In the genomic region with DNA sequence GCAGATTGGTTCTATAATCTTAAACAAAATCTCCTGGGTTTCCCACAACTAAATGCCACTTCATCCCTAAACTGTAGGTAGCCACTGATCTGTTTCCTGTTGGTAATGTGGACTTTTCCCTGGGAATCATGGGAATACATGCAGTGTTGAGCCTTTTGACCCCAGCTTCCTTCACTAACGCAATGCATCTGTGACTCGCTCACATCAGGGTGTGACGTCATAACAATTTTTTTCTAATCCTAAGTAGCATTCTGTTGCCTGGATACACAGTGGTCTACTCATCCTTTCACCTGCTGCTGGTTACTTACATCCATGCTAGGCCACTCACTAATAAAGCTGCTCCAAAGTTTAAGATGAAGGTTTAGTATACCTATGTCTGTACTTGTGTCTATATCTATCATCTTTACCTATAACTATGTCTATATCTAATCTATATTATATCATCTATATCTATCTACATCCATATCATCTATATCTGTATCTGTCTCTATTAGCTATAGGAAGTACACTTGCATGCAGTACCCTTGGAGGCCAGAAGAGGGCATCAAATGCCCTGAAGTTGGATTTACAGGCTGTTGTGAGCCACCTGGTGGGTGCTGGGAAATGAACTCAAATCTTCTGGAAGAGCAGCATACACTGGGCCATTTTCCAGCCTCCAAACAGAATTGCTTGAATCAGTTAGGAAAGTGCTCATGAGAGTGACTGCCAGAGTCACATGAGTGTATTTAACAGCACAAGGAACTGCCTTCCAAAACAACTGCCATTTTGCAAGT, we compare ENCODE assay signal across 7 mouse cellular contexts.
DNase-seq lines count a peak whose midpoint lies in the region; ATAC-seq and TF ChIP-seq lines count a peak whose summit lies in the region.

No protein-coding gene starts in this region.

- no peak overlapping the region for H3K4me2 ChIP-seq in liver, embryonic 14.5 days (ENCODE audit: low read depth)
- H3K4me2 ChIP-seq in liver, embryonic 11.5 days, result no peak overlapping the region
- H3K4me2 ChIP-seq in kidney, postnatal 0 days (ENCODE audit: low read length), result no peak overlapping the region
- H3K4me2 ChIP-seq in stomach, postnatal 0 days (replicated peaks; ENCODE audit: low read depth), result no peak overlapping the region
- no peak overlapping the region for H3K4me2 ChIP-seq in midbrain, embryonic 15.5 days

- ATAC-seq in liver, embryonic 14.5 days (ENCODE audit: insufficient read depth), result no peak
- ATAC-seq in liver, embryonic 11.5 days (replicated peaks; ENCODE audit: low FRiP score), result no peak
- no peak for ATAC-seq in kidney, postnatal 0 days (replicated peaks; ENCODE audit: low FRiP score, low read depth)
- no peak for ATAC-seq in stomach, postnatal 0 days (ENCODE audit: low FRiP score, low TSS enrichment)
- ATAC-seq in midbrain, embryonic 15.5 days (replicated peaks), result no peak

- TF ChIP-seq EP300 in liver, embryonic 14.5 days (IDR thresholded peaks at IDR 0.05; ENCODE audit: low read depth), result no peak
- no peak for TF ChIP-seq EP300 in stomach, postnatal 0 days (optimal IDR thresholded peaks at IDR 0.05)

- H3K27ac ChIP-seq in liver, embryonic 14.5 days, result no peak overlapping the region
- no peak overlapping the region for H3K27ac ChIP-seq in liver, embryonic 11.5 days (ENCODE audit: low read depth, low read length)
- H3K27ac ChIP-seq in kidney, postnatal 0 days, result no peak overlapping the region
- H3K27ac ChIP-seq in stomach, postnatal 0 days (replicated peaks), result no peak overlapping the region
- H3K27ac ChIP-seq in midbrain, embryonic 15.5 days, result no peak overlapping the region

- DNase-seq in liver, embryonic 14.5 days (ENCODE audit: low read depth in 3 of 3, low spot score in 3 of 3), result peak in 1 of 3 experiments; percentile 1
- DNase-seq in liver, embryonic 11.5 days (ENCODE audit: low spot score), result no peak
- peak; percentile 49 for DNase-seq in NIH3T3 (ENCODE audit: low read depth)
- no peak for DNase-seq in kidney, postnatal 0 days (ENCODE audit: low spot score)
- DNase-seq in stomach, postnatal 0 days (ENCODE audit: low spot score), result no peak
- DNase-seq in yolk sac, embryonic 10.5 days (ENCODE audit: low spot score), result no peak

- TF ChIP-seq CTCF in liver, embryonic 14.5 days (IDR thresholded peaks at IDR 0.05; ENCODE audit: low read depth), result peak; percentile 63
- TF ChIP-seq CTCF in kidney, postnatal 0 days (IDR thresholded peaks at IDR 0.05; ENCODE audit: low read depth), result peak; percentile 65
- peak; percentile 69 for TF ChIP-seq CTCF in stomach, postnatal 0 days (IDR thresholded peaks at IDR 0.05; ENCODE audit: low read depth)

- H3K27me3 ChIP-seq in liver, embryonic 14.5 days (ENCODE audit: control insufficient read depth, insufficient read depth, low read length), result no peaks in the 10 kb centered on the region
- no peaks in the 10 kb centered on the region for H3K27me3 ChIP-seq in liver, embryonic 11.5 days (replicated peaks; ENCODE audit: control insufficient read depth, insufficient read depth, low read length)
- H3K27me3 ChIP-seq in kidney, postnatal 0 days (ENCODE audit: insufficient read depth, low read length), result no peaks in the 10 kb centered on the region
- no peaks in the 10 kb centered on the region for H3K27me3 ChIP-seq in stomach, postnatal 0 days (ENCODE audit: control insufficient read depth, insufficient read depth, low read length)
- H3K27me3 ChIP-seq in midbrain, embryonic 15.5 days (replicated peaks), result no peaks in the 10 kb centered on the region

- no peaks in the 10 kb centered on the region; a peak in 1 of 4 replicates for H3K4me1 ChIP-seq in liver, embryonic 14.5 days (replicated peaks; ENCODE audit: control insufficient read depth in 2 of 2, insufficient read depth in 2 of 2, low read length in 1 of 2)
- H3K4me1 ChIP-seq in liver, embryonic 11.5 days (replicated peaks; ENCODE audit: control insufficient read depth, insufficient read depth, low read length), result peaks cover 2% of the 10 kb centered on the region; the same call in 1 of the 2 replicates
- 0 out of 2 replicates have a peak, but pooled peaks cover 6% of the 10 kb centered on the region for H3K4me1 ChIP-seq in kidney, postnatal 0 days (replicated peaks; ENCODE audit: insufficient read depth, low read length)
- H3K4me1 ChIP-seq in stomach, postnatal 0 days (replicated peaks; ENCODE audit: control insufficient read depth, insufficient read depth), result no peaks in the 10 kb centered on the region
- H3K4me1 ChIP-seq in midbrain, embryonic 15.5 days, result no peaks in the 10 kb centered on the region

- no peak overlapping the region for H3K4me3 ChIP-seq in liver, embryonic 14.5 days (ENCODE audit: insufficient read depth in 1 of 2, low read depth in 2 of 2, low read length in 2 of 2)
- no peak overlapping the region for H3K4me3 ChIP-seq in liver, embryonic 11.5 days (ENCODE audit: low read depth, low read length)
- no peak overlapping the region for H3K4me3 ChIP-seq in kidney, postnatal 0 days (replicated peaks; ENCODE audit: low read depth, low read length)
- no peak overlapping the region for H3K4me3 ChIP-seq in stomach, postnatal 0 days (ENCODE audit: low read depth, low read length)
- no peak overlapping the region for H3K4me3 ChIP-seq in midbrain, embryonic 15.5 days

- no peaks in the 10 kb centered on the region for H3K36me3 ChIP-seq in liver, embryonic 14.5 days (replicated peaks; ENCODE audit: control insufficient read depth, insufficient read depth, low read depth)
- H3K36me3 ChIP-seq in liver, embryonic 11.5 days (ENCODE audit: control insufficient read depth, insufficient read depth, low read length), result no peaks in the 10 kb centered on the region
- no peaks in the 10 kb centered on the region for H3K36me3 ChIP-seq in kidney, postnatal 0 days (ENCODE audit: insufficient read depth, low read length)
- no peaks in the 10 kb centered on the region for H3K36me3 ChIP-seq in stomach, postnatal 0 days (ENCODE audit: control insufficient read depth, insufficient read depth, low read length)
- no peaks in the 10 kb centered on the region for H3K36me3 ChIP-seq in midbrain, embryonic 15.5 days (replicated peaks)

- H3K9me3 ChIP-seq in liver, embryonic 14.5 days (ENCODE audit: control insufficient read depth, low read length), result no peaks in the 10 kb centered on the region
- no peaks in the 10 kb centered on the region for H3K9me3 ChIP-seq in liver, embryonic 11.5 days (ENCODE audit: control insufficient read depth, low read length)
- 0 out of 2 replicates have a peak, but pooled peaks cover 3% of the 10 kb centered on the region for H3K9me3 ChIP-seq in kidney, postnatal 0 days (replicated peaks; ENCODE audit: low read length)
- H3K9me3 ChIP-seq in stomach, postnatal 0 days (ENCODE audit: control insufficient read depth, low read length), result no peaks in the 10 kb centered on the region
- no peaks in the 10 kb centered on the region for H3K9me3 ChIP-seq in midbrain, embryonic 15.5 days

- WGBS in liver, embryonic 14.5 days (ENCODE audit: insufficient replicate concordance), result 63% methylated on average over 3 of the region's 3 CpGs
- 75% methylated on average over 3 of the region's 3 CpGs for WGBS in liver, embryonic 11.5 days
- 75% methylated on average over 3 of the region's 3 CpGs for WGBS in kidney, postnatal 0 days
- WGBS in stomach, postnatal 0 days, result 64% methylated on average over 3 of the region's 3 CpGs
- 78% methylated on average over 3 of the region's 3 CpGs for WGBS in midbrain, embryonic 15.5 days

- no peak overlapping the region for H3K9ac ChIP-seq in liver, embryonic 14.5 days (replicated peaks)
- no peak overlapping the region for H3K9ac ChIP-seq in liver, embryonic 11.5 days (ENCODE audit: low read depth, low read length)
- no peak overlapping the region for H3K9ac ChIP-seq in kidney, postnatal 0 days (ENCODE audit: low read depth, low read length)
- no peak overlapping the region for H3K9ac ChIP-seq in stomach, postnatal 0 days (ENCODE audit: low read length)
- no peak overlapping the region for H3K9ac ChIP-seq in midbrain, embryonic 15.5 days
